Mouse (Mus musculus): ENCODE measurements around the gene Cd69. TPM values are rescaled to one million over a fixed set of nuclear protein-coding genes. Genes with fewer than 3 reads are reported as not detected.

Gene Cd69
- polyA plus RNA-seq, 1 experiment from 2014 or later = not detected

- ATAC-seq (ENCODE audit: low FRiP score, low TSS enrichment) = 0 out of 2 replicates have a peak, but pooled peaks have one; percentile 39
- Histone ChIP-seq H3K27ac (ENCODE audit: low read length) (no peak overlapping the region), H3K4me3 (ENCODE audit: low read length) (no peak overlapping the region), H3K4me1 (ENCODE audit: insufficient read depth, low read length) (no peaks in the 10 kb centered on the region), H3K27me3 (ENCODE audit: insufficient read depth, low read length) (no peaks in the 10 kb centered on the region), H3K9ac (replicated peaks; ENCODE audit: low read length) (no peak overlapping the region), H3K4me2 (replicated peaks; ENCODE audit: low read depth, low read length) (no peak overlapping the region), H3K36me3 (ENCODE audit: insufficient read depth, low read length) (no peaks in the 10 kb centered on the region), H3K9me3 (ENCODE audit: low read length) (no peaks in the 10 kb centered on the region)
- 20% methylated on average over 4 of the region's 4 CpGs for WGBS
Measured at GRCm38 (mm10) chr6:129254949-129255602, 20.2 kb downstream of the Cd69 start.

GRCm38 (mm10) chr6:129254314-129254713, 20.9 kb downstream of the Cd69 start:
- Histone ChIP-seq H3K36me3 (ENCODE audit: insufficient read depth, low read length) (no peaks in the 10 kb centered on the region), H3K4me2 (replicated peaks; ENCODE audit: low read depth, low read length) (no peak overlapping the region), H3K9me3 (ENCODE audit: low read length) (no peaks in the 10 kb centered on the region), H3K9ac (replicated peaks; ENCODE audit: low read length) (no peak overlapping the region), H3K27ac (ENCODE audit: low read length) (no peak overlapping the region), H3K4me3 (ENCODE audit: low read length) (no peak overlapping the region), H3K4me1 (ENCODE audit: insufficient read depth, low read length) (no peaks in the 10 kb centered on the region), H3K27me3 (ENCODE audit: insufficient read depth, low read length) (no peaks in the 10 kb centered on the region)
- 68% methylated on average over 4 of the region's 4 CpGs for WGBS
- ATAC-seq (ENCODE audit: low FRiP score, low TSS enrichment) = no peak

DNA sequence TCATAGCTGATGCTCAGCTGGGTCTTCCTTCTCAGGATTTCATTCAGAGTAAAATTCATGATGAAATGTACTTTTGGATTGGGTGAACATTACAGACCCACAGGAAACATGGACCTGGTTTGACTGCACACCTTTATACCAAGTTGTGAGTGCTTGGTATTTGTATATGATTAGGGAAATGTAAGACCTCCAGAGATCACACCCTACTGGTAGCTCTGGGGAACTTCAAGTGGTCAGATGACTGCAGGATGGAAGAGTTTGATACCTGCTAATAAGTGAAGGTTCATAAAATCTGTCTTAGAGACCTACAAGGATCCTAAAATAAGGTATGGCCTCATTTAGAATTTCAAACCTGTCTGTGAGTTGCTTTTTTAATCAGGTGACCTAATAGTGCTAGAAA, 27.0 kb downstream of the Cd69 start:
- Histone ChIP-seq H3K4me1 (ENCODE audit: insufficient read depth, low read length) (no peaks in the 10 kb centered on the region), H3K27ac (ENCODE audit: low read length) (no peak overlapping the region), H3K4me2 (replicated peaks; ENCODE audit: low read depth, low read length) (no peak overlapping the region), H3K9me3 (ENCODE audit: low read length) (no peaks in the 10 kb centered on the region), H3K36me3 (ENCODE audit: insufficient read depth, low read length) (no peaks in the 10 kb centered on the region), H3K4me3 (ENCODE audit: low read length) (no peak overlapping the region), H3K27me3 (ENCODE audit: insufficient read depth, low read length) (no peaks in the 10 kb centered on the region), H3K9ac (replicated peaks; ENCODE audit: low read length) (no peak overlapping the region)
- no peak for ATAC-seq (ENCODE audit: low FRiP score, low TSS enrichment)

DNA sequence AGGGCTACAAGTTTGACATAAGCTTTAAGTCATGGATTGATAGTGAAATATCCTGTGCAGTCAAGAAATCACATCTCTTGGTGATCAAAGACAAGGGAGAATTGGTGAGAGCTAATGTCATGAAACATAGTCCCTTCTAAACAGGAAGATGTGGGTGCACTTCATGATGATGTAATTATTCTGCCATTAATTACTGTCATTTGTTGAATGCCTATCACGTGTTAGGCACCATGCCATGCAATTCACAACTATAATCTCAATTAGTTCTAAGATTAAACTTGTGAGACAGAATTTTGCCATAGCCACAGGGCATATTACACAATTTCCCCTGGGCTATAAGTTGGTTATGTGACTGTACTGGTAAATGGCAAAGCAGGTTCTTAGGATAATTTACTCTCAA, 28.2 kb downstream of the Cd69 start:
- Histone ChIP-seq H3K4me2 (replicated peaks; ENCODE audit: low read depth, low read length) (no peak overlapping the region), H3K4me3 (ENCODE audit: low read length) (no peak overlapping the region), H3K36me3 (ENCODE audit: insufficient read depth, low read length) (no peaks in the 10 kb centered on the region), H3K27ac (ENCODE audit: low read length) (no peak overlapping the region), H3K4me1 (ENCODE audit: insufficient read depth, low read length) (no peaks in the 10 kb centered on the region), H3K27me3 (ENCODE audit: insufficient read depth, low read length) (no peaks in the 10 kb centered on the region), H3K9ac (replicated peaks; ENCODE audit: low read length) (no peak overlapping the region), H3K9me3 (ENCODE audit: low read length) (no peaks in the 10 kb centered on the region)
- WGBS = 59% methylated on average over 1 of the region's 1 CpGs
- ATAC-seq (ENCODE audit: low FRiP score, low TSS enrichment) = no peak

DNA sequence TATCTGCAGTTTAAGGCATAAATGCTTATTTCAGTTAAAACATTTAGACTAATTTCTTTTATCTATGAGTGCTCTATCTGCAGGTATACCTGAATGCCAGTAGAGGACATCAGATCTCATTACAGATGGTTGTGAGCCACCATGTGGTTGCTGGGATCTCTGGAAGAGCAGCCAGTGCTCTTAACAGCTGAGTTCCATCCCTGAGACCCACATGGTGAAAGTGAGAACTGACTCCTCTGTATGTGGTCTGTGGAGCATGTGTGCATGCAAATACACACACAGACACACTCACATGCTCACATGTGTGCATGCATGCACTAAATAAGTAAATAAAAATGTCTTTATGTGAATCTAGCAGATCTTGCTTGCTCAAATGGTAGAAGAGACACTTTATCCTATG, 29.4 kb downstream of the Cd69 start:
- Histone ChIP-seq H3K4me1 (ENCODE audit: insufficient read depth, low read length) (no peaks in the 10 kb centered on the region), H3K4me3 (ENCODE audit: low read length) (no peak overlapping the region), H3K9ac (replicated peaks; ENCODE audit: low read length) (no peak overlapping the region), H3K9me3 (ENCODE audit: low read length) (no peaks in the 10 kb centered on the region), H3K27me3 (ENCODE audit: insufficient read depth, low read length) (no peaks in the 10 kb centered on the region), H3K36me3 (ENCODE audit: insufficient read depth, low read length) (no peaks in the 10 kb centered on the region), H3K27ac (ENCODE audit: low read length) (no peak overlapping the region), H3K4me2 (replicated peaks; ENCODE audit: low read depth, low read length) (no peak overlapping the region)
- no peak for ATAC-seq (ENCODE audit: low FRiP score, low TSS enrichment)

- no peak for ATAC-seq (ENCODE audit: low FRiP score, low TSS enrichment)
- Histone ChIP-seq H3K4me3 (ENCODE audit: low read length) (no peak overlapping the region), H3K36me3 (ENCODE audit: insufficient read depth, low read length) (no peaks in the 10 kb centered on the region), H3K4me2 (replicated peaks; ENCODE audit: low read depth, low read length) (no peak overlapping the region), H3K27ac (ENCODE audit: low read length) (no peak overlapping the region), H3K4me1 (ENCODE audit: insufficient read depth, low read length) (peaks cover 2% of the 10 kb centered on the region; the same call in 1 of the 2 replicates), H3K9ac (replicated peaks; ENCODE audit: low read length) (no peak overlapping the region), H3K9me3 (ENCODE audit: low read length) (no peaks in the 10 kb centered on the region), H3K27me3 (ENCODE audit: insufficient read depth, low read length) (no peaks in the 10 kb centered on the region)
- WGBS = 64% methylated on average over 6 of the region's 6 CpGs
Measured at GRCm38 (mm10) chr6:129241907-129242306, 33.3 kb downstream of the Cd69 start.

GRCm38 (mm10) chr6:129241471-129241870, 33.8 kb downstream of the Cd69 start:
- H3K4me2 ChIP-seq (replicated peaks; ENCODE audit: low read depth, low read length) = no peak overlapping the region
- H3K9me3 ChIP-seq (ENCODE audit: low read length) = no peaks in the 10 kb centered on the region
- H3K4me1 ChIP-seq (ENCODE audit: insufficient read depth, low read length) = peaks cover 4% of the 10 kb centered on the region; the same call in 1 of the 2 replicates
- no peak overlapping the region for H3K4me3 ChIP-seq (ENCODE audit: low read length)
- no peak overlapping the region for H3K27ac ChIP-seq (ENCODE audit: low read length)
- WGBS = 67% methylated on average over 5 of the region's 5 CpGs
- no peak for ATAC-seq (ENCODE audit: low FRiP score, low TSS enrichment)
- no peaks in the 10 kb centered on the region for H3K36me3 ChIP-seq (ENCODE audit: insufficient read depth, low read length)
- no peaks in the 10 kb centered on the region for H3K27me3 ChIP-seq (ENCODE audit: insufficient read depth, low read length)
- no peak overlapping the region for H3K9ac ChIP-seq (replicated peaks; ENCODE audit: low read length)

GRCm38 (mm10) chr6:129239564-129240248, 35.5 kb downstream of the Cd69 start:
- 90% methylated on average over 9 of the region's 9 CpGs for whole genome bisulfite sequencing
- no peak for ATAC-seq (ENCODE audit: low FRiP score, low TSS enrichment)
- Histone ChIP-seq H3K27me3 (ENCODE audit: insufficient read depth, low read length) (no peaks in the 10 kb centered on the region), H3K9ac (replicated peaks; ENCODE audit: low read length) (no peak overlapping the region), H3K27ac (ENCODE audit: low read length) (no peak overlapping the region), H3K4me1 (ENCODE audit: insufficient read depth, low read length) (peaks cover 4% of the 10 kb centered on the region; the same call in 1 of the 2 replicates), H3K9me3 (ENCODE audit: low read length) (no peaks in the 10 kb centered on the region), H3K36me3 (ENCODE audit: insufficient read depth, low read length) (no peaks in the 10 kb centered on the region), H3K4me3 (ENCODE audit: low read length) (no peak overlapping the region), H3K4me2 (replicated peaks; ENCODE audit: low read depth, low read length) (no peak overlapping the region)

GRCm38 (mm10) chr6:129238275-129239038, 36.8 kb downstream of the Cd69 start:
- H3K36me3 ChIP-seq (ENCODE audit: insufficient read depth, low read length) = no peaks in the 10 kb centered on the region
- H3K4me3 ChIP-seq (ENCODE audit: low read length) = peak overlapping the region; percentile 55
- peak overlapping the region; percentile 39; the same call in 1 of the 2 replicates for H3K27ac ChIP-seq (ENCODE audit: low read length)
- no peaks in the 10 kb centered on the region for H3K9me3 ChIP-seq (ENCODE audit: low read length)
- H3K9ac ChIP-seq (replicated peaks; ENCODE audit: low read length) = peak overlapping the region; percentile 61
- WGBS = 11% methylated on average over 14 of the region's 14 CpGs
- no peaks in the 10 kb centered on the region for H3K27me3 ChIP-seq (ENCODE audit: insufficient read depth, low read length)
- peak; percentile 85 for ATAC-seq (ENCODE audit: low FRiP score, low TSS enrichment)
- peaks cover 4% of the 10 kb centered on the region; the same call in 1 of the 2 replicates for H3K4me1 ChIP-seq (ENCODE audit: insufficient read depth, low read length)
- peak overlapping the region; percentile 55 for H3K4me2 ChIP-seq (replicated peaks; ENCODE audit: low read depth, low read length)

Data from kidney, embryonic 16.5 days (tissue).